Mouse (Mus musculus) cerebellum, adult (tissue): Measurements from ENCODE around the gene Mmrn2.
A peak's percentile ranks its signal among the peaks of the same experiment; 100 is the strongest.
"Not testable (repeated sequence)": the region's sequence is repeated elsewhere in the genome, so short reads cannot be mapped to it uniquely, and the experiment has no call there.

Source experiments
- ATAC-seq: cut with Nextera tagmentation; 2 replicates; pipeline ENCODE4 v1.9.2; 2017; ENCODE audit warnings: mild to moderate bottlenecking, moderate library complexity, mixed read lengths; ENCODE audit not compliant: insufficient number of reproducible peaks, low FRiP score, low TSS enrichment

The Mmrn2 gene

GRCm38 (mm10) chr14:34399301-34399700 lies 24.0 kb downstream of the Mmrn2 start:
- ATAC-seq: no peak

- ATAC-seq: no peak
These were observed 24.8 kb downstream of the Mmrn2 start for GRCm38 (mm10) chr14:34400021-34400420.

- ATAC-seq: 0 out of 2 replicates have a peak, but pooled peaks have one; percentile 33
These were observed 25.9 kb downstream of the Mmrn2 start for GRCm38 (mm10) chr14:34401135-34401534.

- ATAC-seq: no peak
These were observed 27.6 kb downstream of the Mmrn2 start for GRCm38 (mm10) chr14:34402871-34403270.

- no peak for ATAC-seq
These were observed 28.2 kb downstream of the Mmrn2 start for GRCm38 (mm10) chr14:34403424-34403823.

GRCm38 (mm10) chr14:34410716-34411115 lies 35.5 kb downstream of the Mmrn2 start:
- ATAC-seq: no peak

GRCm38 (mm10) chr14:34412164-34412896 lies 37.1 kb downstream of the Mmrn2 start:
- no peak for ATAC-seq

GRCm38 (mm10) chr14:34416946-34417345 lies 41.7 kb downstream of the Mmrn2 start:
- not testable (repeated sequence) for ATAC-seq

- no peak for ATAC-seq
These were observed 42.2 kb downstream of the Mmrn2 start for GRCm38 (mm10) chr14:34417501-34417900.

GRCm38 (mm10) chr14:34421078-34421477 lies 45.8 kb downstream of the Mmrn2 start:
- ATAC-seq: no peak

- ATAC-seq: no peak
These were observed 53.0 kb downstream of the Mmrn2 start for GRCm38 (mm10) chr14:34428274-34428673.

GRCm38 (mm10) chr14:34429069-34429468 lies 53.8 kb downstream of the Mmrn2 start:
- no peak for ATAC-seq

- ATAC-seq: no peak
These were observed 65.3 kb downstream of the Mmrn2 start for GRCm38 (mm10) chr14:34440526-34441066.

- no peak for ATAC-seq
These were observed 67.3 kb downstream of the Mmrn2 start for GRCm38 (mm10) chr14:34442531-34442930.

GRCm38 (mm10) chr14:34444368-34444767 lies 69.1 kb downstream of the Mmrn2 start:
- ATAC-seq: no peak

- ATAC-seq: no peak
These were observed 69.7 kb downstream of the Mmrn2 start for GRCm38 (mm10) chr14:34444924-34445323.

- no peak for ATAC-seq
These were observed 70.1 kb downstream of the Mmrn2 start for GRCm38 (mm10) chr14:34445348-34445747.

GRCm38 (mm10) chr14:34446624-34447023 lies 71.4 kb downstream of the Mmrn2 start:
- no peak for ATAC-seq

GRCm38 (mm10) chr14:34447659-34448058 lies 72.4 kb downstream of the Mmrn2 start:
- ATAC-seq: no peak

- no peak for ATAC-seq
These were observed 73.1 kb downstream of the Mmrn2 start for GRCm38 (mm10) chr14:34448398-34448797.

GRCm38 (mm10) chr14:34449807-34450206 lies 74.5 kb downstream of the Mmrn2 start:
- ATAC-seq: no peak

- no peak for ATAC-seq
These were observed 75.2 kb downstream of the Mmrn2 start for GRCm38 (mm10) chr14:34450451-34450850.
